Mouse (Mus musculus) liver, embryonic 14.5 days (tissue): ENCODE results near the gene Btn1a1.

Experiments
- CTCF ChIP-seq: IDR thresholded peaks from 2 replicates; pipeline ENCODE4 v1.5.1; 2016; ENCODE audit warnings: antibody characterized with exemption, low read depth, control low read depth
- EP300 ChIP-seq: IDR thresholded peaks from 2 replicates; pipeline ENCODE4 v1.6.1; 2016; ENCODE audit warnings: antibody characterized with exemption, low read depth

DNA sequence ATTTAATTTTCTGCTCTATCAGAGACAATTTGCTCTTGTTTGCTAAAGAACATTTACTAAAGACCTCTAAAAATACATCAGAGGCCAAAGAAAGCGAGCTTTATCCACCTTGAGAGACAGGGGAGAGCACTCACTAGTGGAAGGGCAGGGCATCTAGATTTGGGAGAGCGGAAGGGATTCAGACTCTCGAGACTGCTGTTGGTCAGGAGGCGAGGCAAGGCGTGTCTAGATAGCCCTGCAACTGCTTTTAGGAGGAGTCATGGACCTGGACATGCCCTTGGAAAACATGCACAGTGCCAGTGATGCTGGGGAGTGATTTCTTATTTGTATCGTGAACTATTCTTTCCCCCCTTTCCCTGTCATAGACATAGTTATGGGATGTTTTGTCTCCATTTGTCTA lies 29.8 kb upstream of the Btn1a1 start:
- no peak for TF ChIP-seq CTCF
- TF ChIP-seq EP300 = no peak
